Mouse (Mus musculus) heart, postnatal 36 days (tissue): ENCODE measurements around the gene Trim65. TPM values are rescaled to one million over a fixed set of nuclear protein-coding genes. Genes with fewer than 3 reads are reported as not detected.
"Not testable (repeated sequence)": the region's sequence is repeated elsewhere in the genome, so short reads cannot be mapped to it uniquely, and the experiment has no call there.

Experiments
- DNase-seq, 2 experiments: peaks; one replicate each; pipeline ENCODE4 v3.0.0; 2021 to 2022
- intact Hi-C: fragments of 180-260 bp; cut with DNase I; formaldehyde crosslinking; loops from one replicate; pipeline ENCODE4 v1.15.1; 2025
- total RNA-seq, 2 experiments: library from RNA; stranded (reverse); gene quantifications; 2 replicates each; pipeline ENCODE4 v1.2.3; 2021

The Trim65 gene
- total RNA-seq, 2 experiments from 2014 or later, result 7.4 to 7.6 TPM

- intact Hi-C loops, result no loop called here
- peak in 1 of 2 experiments; percentile 45 for DNase-seq
Measured at GRCm38 (mm10) chr11:116096213-116097108, 34.5 kb downstream of the Trim65 start.

GRCm38 (mm10) chr11:116095573-116095972 lies 35.4 kb downstream of the Trim65 start:
- DNase-seq, result peak; percentile 78 to 80
- intact Hi-C loops, result no loop called here

- DNase-seq, result peak in 1 of 2 experiments; percentile 33
- intact Hi-C loops, result no loop called here
Measured at GRCm38 (mm10) chr11:116093771-116094565, 37.0 kb downstream of the Trim65 start.

- intact Hi-C loops, DNase-seq: not testable (repeated sequence)
Measured at GRCm38 (mm10) chr11:116092959-116093358, 38.0 kb downstream of the Trim65 start.

- intact Hi-C loops, result no loop called here
- no peak for DNase-seq
Measured at GRCm38 (mm10) chr11:116091591-116091990, 39.3 kb downstream of the Trim65 start.

- no peak for DNase-seq
- intact Hi-C loops, result loop anchor here (5.0 kb wide), 1 partner anchor 128 kb away; no protein-coding TSS in a partner anchor
Measured at GRCm38 (mm10) chr11:116089545-116089944, 41.4 kb downstream of the Trim65 start.

- intact Hi-C loops, result loop anchor here (1.0 to 5.0 kb wide), 3 partner anchors 20 to 128 kb away; no protein-coding TSS in a partner anchor
- DNase-seq, result no peak
Measured at GRCm38 (mm10) chr11:116088741-116089394, 42.1 kb downstream of the Trim65 start.

GRCm38 (mm10) chr11:116088188-116088587 lies 42.7 kb downstream of the Trim65 start:
- no peak for DNase-seq
- intact Hi-C loops, result loop anchor here (1.0 to 5.0 kb wide), 3 partner anchors 21 to 129 kb away; no protein-coding TSS in a partner anchor

- DNase-seq, result peak; percentile 93 to 94
- intact Hi-C loops, result loop anchor here (1.0 to 5.0 kb wide), 3 partner anchors 22 to 130 kb away; no protein-coding TSS in a partner anchor
Measured at GRCm38 (mm10) chr11:116087194-116088130, 43.5 kb downstream of the Trim65 start.

GRCm38 (mm10) chr11:116086258-116087193 lies 44.4 kb downstream of the Trim65 start, which contains the start of gene Wbp2:
Gene Wbp2, minus strand, starts transcription at chr11:116086995.
- DNase-seq, result peak; percentile 93 to 96
- intact Hi-C loops, result loop anchor here (1.0 to 5.0 kb wide), 2 partner anchors 56 to 131 kb away; partner anchors contain the start of gene Unk

- no peak for DNase-seq
- intact Hi-C loops, result loop anchor here (5.0 kb wide), 1 partner anchor 142 kb away; no protein-coding TSS in a partner anchor
Measured at GRCm38 (mm10) chr11:116084166-116084565, 46.8 kb downstream of the Trim65 start.

GRCm38 (mm10) chr11:116083096-116083672 lies 47.7 kb downstream of the Trim65 start:
- DNase-seq, result no peak
- intact Hi-C loops, result loop anchor here (5.0 kb wide), 1 partner anchor 141 kb away; no protein-coding TSS in a partner anchor

- intact Hi-C loops, result loop anchor here (5.0 kb wide), 1 partner anchor 139 kb away; no protein-coding TSS in a partner anchor
- peak in 1 of 2 experiments; percentile 75 for DNase-seq
Measured at GRCm38 (mm10) chr11:116081081-116081480, 49.8 kb downstream of the Trim65 start.

GRCm38 (mm10) chr11:116079511-116079910 lies 51.4 kb downstream of the Trim65 start:
- no peak for DNase-seq
- intact Hi-C loops, result no loop called here

- intact Hi-C loops, result no loop called here
- DNase-seq, result no peak
Measured at GRCm38 (mm10) chr11:116078676-116079320, 52.1 kb downstream of the Trim65 start.

GRCm38 (mm10) chr11:116078221-116078620 lies 52.7 kb downstream of the Trim65 start:
- DNase-seq, result peak in 1 of 2 experiments; percentile 53
- intact Hi-C loops, result no loop called here
